Mouse (Mus musculus) neural tube, embryonic 11.5 days (tissue): Measurements from ENCODE around the gene Iqcc. TPM values are rescaled to one million over a fixed set of nuclear protein-coding genes. Genes with fewer than 3 reads are reported as not detected.
A peak's percentile ranks its signal among the peaks of the same experiment; 100 is the strongest.

Source experiments
- ATAC-seq: fragments of 200-750 bp; cut with Nextera tagmentation; 2 replicates; pipeline ENCODE4 v1.8.0; 2017; ENCODE audit warnings: moderate number of reproducible peaks, mild to moderate bottlenecking, moderate TSS enrichment, moderate library complexity; ENCODE audit not compliant: insufficient read depth, low FRiP score, low TSS enrichment
- DNase-seq: peaks from one replicate; pipeline ENCODE4 v3.0.0-alpha.2; 2015; ENCODE audit warnings: low spot score
- H3K27ac ChIP-seq: fragments of 300-500 bp; sonication (generic); 2 replicates; pipeline ENCODE4 v1.5.1; 2014; ENCODE audit warnings: low read depth, mild to moderate bottlenecking, low read length
- H3K27me3 ChIP-seq: fragments of 300-500 bp; sonication (generic); 2 replicates; pipeline ENCODE4 v1.6.1; 2014; ENCODE audit warnings: mild to moderate bottlenecking, low read length, mixed read lengths; ENCODE audit not compliant: control insufficient read depth, insufficient read depth
- H3K36me3 ChIP-seq: fragments of 300-500 bp; sonication (generic); 2 replicates; pipeline ENCODE4 v1.6.1; 2014; ENCODE audit warnings: mild to moderate bottlenecking, low read length, moderate library complexity, mixed read lengths; ENCODE audit not compliant: control insufficient read depth, insufficient read depth
- H3K4me1 ChIP-seq: fragments of 300-500 bp; sonication (generic); 2 replicates; pipeline ENCODE4 v1.6.1; 2014; ENCODE audit warnings: low read length, mixed read lengths; ENCODE audit not compliant: control insufficient read depth, insufficient read depth
- H3K4me2 ChIP-seq: fragments of 300-500 bp; sonication (generic); 2 replicates; pipeline ENCODE4 v1.6.1; 2014; ENCODE audit warnings: low read depth, mild to moderate bottlenecking, moderate library complexity
- H3K4me3 ChIP-seq: fragments of 300-500 bp; sonication (generic); 2 replicates; pipeline ENCODE4 v1.5.1; 2014; ENCODE audit warnings: low read depth, low read length
- H3K9ac ChIP-seq: fragments of 300-500 bp; sonication (generic); 2 replicates; pipeline ENCODE4 v1.6.1; 2014; ENCODE audit warnings: mild to moderate bottlenecking, low read length
- H3K9me3 ChIP-seq: fragments of 300-500 bp; sonication (generic); 2 replicates; pipeline ENCODE4 v1.6.1; 2016; ENCODE audit warnings: low read length; ENCODE audit not compliant: control insufficient read depth
- WGBS: fragments of 180-500 bp; shearing (Covaris S2); extraction: QIAGEN DNeasy Blood & Tissue Kit; methylation state at CpG from one replicate; pipeline ENCODE4 v1.1.7; 2014; 5-methylcytosine and 5-hydroxymethylcytosine counted together
- polyA plus RNA-seq: library from polyadenylated mRNA; unstranded; fragments of >200 nt; fragmentation: Nextera tagmentation; extraction: Ambion mirVana; gene quantifications from 2 replicates; pipeline ENCODE4 v1.2.1, GENCODE M21; 2014

Iqcc gene
- polyA plus RNA-seq, 1 experiment from 2014 or later: 25.7 TPM

DNA sequence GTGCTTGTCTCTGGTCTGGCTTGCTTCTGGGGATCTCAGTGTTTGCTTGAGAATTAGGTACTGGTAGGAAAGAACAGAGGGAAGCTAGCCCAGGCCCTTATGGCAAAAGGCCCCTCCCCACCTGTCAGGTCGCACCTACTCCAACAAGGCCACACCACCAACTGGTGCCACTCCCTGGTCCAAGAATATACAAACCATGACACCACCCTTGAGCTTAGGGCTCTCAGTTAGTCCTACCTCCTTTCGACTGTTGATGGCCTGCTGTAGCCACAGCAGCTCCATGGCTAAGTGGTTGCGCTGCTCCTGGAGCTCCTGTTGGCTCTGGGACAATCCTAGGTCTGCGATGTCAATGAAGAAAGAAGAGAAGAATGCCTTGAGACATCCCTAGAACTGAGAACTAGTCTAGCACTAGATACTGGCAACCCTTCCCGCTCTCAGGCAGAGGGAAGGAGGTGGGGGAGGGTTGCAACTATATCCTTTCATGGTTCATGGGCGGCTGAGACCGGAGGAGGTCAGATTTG lies 1.7 kb downstream of the Iqcc start:
- Histone ChIP-seq H3K27ac (no peak overlapping the region), H3K4me3 (no peak overlapping the region), H3K4me2 (no peak overlapping the region), H3K9me3 (no peaks in the 10 kb centered on the region), H3K9ac (no peak overlapping the region), H3K36me3 (no peaks in the 10 kb centered on the region), H3K4me1 (peaks cover 5% of the 10 kb centered on the region), H3K27me3 (no peaks in the 10 kb centered on the region)
- ATAC-seq (no peak), DNase-seq (no peak)
- 92% methylated on average over 7 of the region's 7 CpGs for WGBS

DNA sequence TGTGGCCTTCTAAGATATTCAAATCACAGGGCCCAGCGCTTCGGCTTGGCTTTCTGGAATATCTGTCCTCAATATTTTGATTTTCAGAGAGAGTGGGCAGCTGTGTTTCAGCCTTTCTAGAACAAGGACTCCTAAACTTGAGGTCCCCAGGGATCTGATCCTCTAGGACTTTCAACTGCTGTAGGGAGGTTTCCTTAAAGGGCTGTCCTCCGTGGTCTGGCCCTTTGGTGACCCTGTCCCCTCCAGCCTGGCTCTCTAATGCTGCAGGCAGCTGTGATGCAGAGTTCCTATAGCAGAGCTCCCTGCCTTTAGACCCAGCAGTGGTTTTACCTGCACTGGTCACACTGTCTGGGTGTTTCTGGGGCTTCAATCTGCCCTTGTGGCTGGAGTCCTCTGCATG lies 2.3 kb downstream of the Iqcc start:
- Histone ChIP-seq H3K9me3 (no peaks in the 10 kb centered on the region), H3K27ac (no peak overlapping the region), H3K4me1 (peaks cover 5% of the 10 kb centered on the region), H3K4me3 (no peak overlapping the region), H3K27me3 (no peaks in the 10 kb centered on the region), H3K4me2 (no peak overlapping the region), H3K9ac (no peak overlapping the region), H3K36me3 (no peaks in the 10 kb centered on the region)
- DNase-seq (no peak), ATAC-seq (no peak)
- 94% methylated on average over 3 of the region's 3 CpGs for WGBS

DNA sequence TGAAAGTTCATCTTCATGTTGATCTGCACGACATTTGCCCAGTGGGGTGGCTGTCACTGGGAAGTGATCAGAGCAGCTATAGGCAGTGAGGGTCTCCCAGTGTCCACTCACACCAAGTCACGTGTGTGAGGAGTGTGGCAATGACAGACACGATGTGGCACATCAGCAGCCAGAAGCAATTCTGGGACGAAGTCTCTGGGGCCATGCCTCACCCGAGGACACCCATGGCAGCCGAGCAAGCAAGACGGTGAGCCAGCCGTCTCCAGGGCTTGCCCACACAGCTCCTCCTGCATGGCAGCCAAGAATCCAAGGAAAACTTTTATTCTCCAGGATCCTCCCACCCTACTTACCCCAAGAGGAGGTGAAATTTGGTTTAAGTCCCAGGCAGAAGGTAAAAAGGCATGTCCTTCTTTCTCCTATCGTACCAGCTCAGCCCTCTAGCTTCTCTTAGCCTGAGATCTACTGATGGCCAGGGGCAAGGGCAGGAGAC lies 3.1 kb downstream of the Iqcc start:
- H3K9me3 ChIP-seq: no peaks in the 10 kb centered on the region
- no peaks in the 10 kb centered on the region for H3K36me3 ChIP-seq
- no peak overlapping the region for H3K9ac ChIP-seq
- no peak overlapping the region for H3K27ac ChIP-seq
- H3K4me3 ChIP-seq: no peak overlapping the region
- ATAC-seq (no peak), DNase-seq (no peak)
- H3K4me2 ChIP-seq: no peak overlapping the region
- H3K27me3 ChIP-seq: no peaks in the 10 kb centered on the region
- WGBS: 90% methylated on average over 9 of the region's 9 CpGs
- H3K4me1 ChIP-seq: peaks cover 5% of the 10 kb centered on the region

DNA sequence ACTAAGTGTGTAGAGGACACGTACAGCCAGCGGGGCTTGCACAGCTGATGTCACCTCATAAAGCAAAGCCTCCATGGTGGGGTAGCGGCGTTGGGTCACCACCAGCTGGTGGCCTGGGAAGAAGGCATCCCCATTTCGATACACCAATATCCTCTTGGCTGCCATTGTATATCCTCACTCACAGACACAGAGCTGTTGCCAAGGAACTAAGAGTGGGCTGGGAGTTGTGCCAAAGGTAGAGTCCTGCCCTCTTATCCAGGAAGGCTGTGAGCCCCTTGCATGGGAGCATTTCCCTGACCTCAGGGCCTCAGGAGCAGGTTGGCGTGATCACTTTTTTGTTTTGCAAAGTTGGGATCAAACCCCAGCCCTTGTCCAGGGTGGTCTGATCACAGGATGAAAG lies 4.8 kb downstream of the Iqcc start, which contains the start of gene Dcdc2b:
Gene Dcdc2b, minus strand, starts transcription at position 165 of the 400 bp plus-strand sequence.
- DNase-seq (no peak), ATAC-seq (no peak)
- no peak within 1 kb of the TSS for H3K27ac ChIP-seq
- H3K9me3 ChIP-seq: no peaks in the 10 kb centered on the region
- peaks cover 5% of the 10 kb centered on the region for H3K4me1 ChIP-seq
- H3K4me2 ChIP-seq: no peak within 1 kb of the TSS
- H3K4me3 ChIP-seq: no peak within 1 kb of the TSS
- H3K36me3 ChIP-seq: no peaks in the 10 kb centered on the region
- WGBS: 86% methylated on average over 6 of the region's 6 CpGs
- no peak within 1 kb of the TSS for H3K9ac ChIP-seq
- H3K27me3 ChIP-seq: no peaks in the 10 kb centered on the region

DNA sequence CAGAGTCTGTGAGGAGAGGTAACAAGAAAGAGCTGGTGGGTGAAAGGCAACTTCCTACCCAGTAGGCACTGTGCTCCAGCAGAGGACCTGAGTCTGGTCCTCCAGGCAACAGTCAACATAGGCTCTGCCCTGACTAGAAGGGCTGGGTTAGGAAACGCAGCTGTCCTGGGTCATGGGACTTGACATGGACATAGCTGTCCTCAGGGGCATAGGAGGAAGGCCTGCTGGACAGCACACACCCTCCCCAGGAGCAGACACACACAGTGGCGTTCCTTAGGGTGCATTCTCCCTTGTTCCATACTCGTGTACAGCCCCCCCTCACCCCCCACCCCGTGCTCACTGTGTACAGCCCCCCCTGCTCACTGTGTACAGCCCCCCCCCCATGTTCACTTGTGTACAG lies 8.4 kb downstream of the Iqcc start:
- no peak overlapping the region for H3K4me2 ChIP-seq
- WGBS: 69% methylated on average over 4 of the region's 4 CpGs
- H3K36me3 ChIP-seq: peaks cover 10% of the 10 kb centered on the region
- H3K9me3 ChIP-seq: no peaks in the 10 kb centered on the region
- H3K4me1 ChIP-seq: no peaks in the 10 kb centered on the region
- no peak overlapping the region for H3K4me3 ChIP-seq
- H3K27me3 ChIP-seq: no peaks in the 10 kb centered on the region
- no peak overlapping the region for H3K27ac ChIP-seq
- DNase-seq (no peak), ATAC-seq (no peak)
- H3K9ac ChIP-seq: no peak overlapping the region

DNA sequence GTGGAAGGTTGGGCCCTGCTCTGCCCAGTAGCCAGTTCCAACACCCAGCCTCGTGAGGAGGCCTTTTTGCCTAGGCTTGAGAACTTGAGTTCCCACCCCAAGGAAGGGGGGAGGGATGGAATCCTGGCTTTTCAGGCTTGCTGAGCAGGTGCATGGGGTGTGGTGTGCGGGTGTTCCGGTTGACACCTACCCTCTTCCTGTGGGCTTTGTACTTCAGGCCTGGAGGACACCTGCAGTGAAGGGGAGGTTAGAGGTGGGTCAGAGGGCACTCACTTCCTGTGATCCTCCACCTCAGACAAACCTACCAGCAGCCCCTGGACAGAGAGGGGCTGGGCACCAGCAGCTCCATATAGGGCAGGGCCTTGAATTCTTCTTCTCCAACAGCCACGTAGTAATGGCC lies 8.9 kb downstream of the Iqcc start:
- DNase-seq: no peak
- no peak for ATAC-seq
- 65% methylated on average over 4 of the region's 4 CpGs for WGBS

DNA sequence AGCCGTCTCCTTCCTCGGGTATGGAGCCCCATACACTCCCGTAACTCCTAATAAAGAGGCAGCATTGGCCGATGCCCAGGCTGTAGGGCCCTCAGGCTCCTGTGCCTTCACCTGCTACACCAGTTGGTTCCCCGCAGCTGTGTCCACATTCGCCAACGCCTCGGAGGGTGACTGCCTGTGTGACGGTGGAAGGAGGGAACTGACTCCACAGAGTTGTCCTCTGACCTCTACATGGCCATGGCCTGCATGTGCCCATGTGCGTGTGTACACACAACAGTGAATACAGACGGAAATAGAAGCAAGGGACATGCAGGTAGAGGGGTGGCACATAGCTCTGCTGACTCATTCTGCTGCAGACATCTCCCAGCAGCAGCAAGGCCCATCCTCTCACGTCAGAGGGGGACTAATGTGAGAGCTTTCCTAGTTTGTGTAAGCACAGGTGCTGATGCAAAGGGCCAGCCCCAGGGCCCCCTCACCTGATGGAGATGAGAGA lies 9.7 kb downstream of the Iqcc start:
- no peak overlapping the region for H3K27ac ChIP-seq
- no peaks in the 10 kb centered on the region for H3K27me3 ChIP-seq
- no peak for ATAC-seq
- H3K9ac ChIP-seq: no peak overlapping the region
- peaks cover 10% of the 10 kb centered on the region for H3K36me3 ChIP-seq
- no peaks in the 10 kb centered on the region for H3K9me3 ChIP-seq
- H3K4me3 ChIP-seq: no peak overlapping the region
- no peak overlapping the region for H3K4me2 ChIP-seq
- 83% methylated on average over 12 of the region's 12 CpGs for WGBS
- no peaks in the 10 kb centered on the region for H3K4me1 ChIP-seq
- DNase-seq: no peak

More for the DNA sequence above, 8.9 kb downstream of the Iqcc start:
- Histone ChIP-seq H3K9me3 (no peaks in the 10 kb centered on the region), H3K4me3 (no peak overlapping the region), H3K27me3 (no peaks in the 10 kb centered on the region), H3K4me1 (no peaks in the 10 kb centered on the region), H3K4me2 (no peak overlapping the region), H3K27ac (no peak overlapping the region), H3K9ac (no peak overlapping the region), H3K36me3 (peaks cover 10% of the 10 kb centered on the region)

DNA sequence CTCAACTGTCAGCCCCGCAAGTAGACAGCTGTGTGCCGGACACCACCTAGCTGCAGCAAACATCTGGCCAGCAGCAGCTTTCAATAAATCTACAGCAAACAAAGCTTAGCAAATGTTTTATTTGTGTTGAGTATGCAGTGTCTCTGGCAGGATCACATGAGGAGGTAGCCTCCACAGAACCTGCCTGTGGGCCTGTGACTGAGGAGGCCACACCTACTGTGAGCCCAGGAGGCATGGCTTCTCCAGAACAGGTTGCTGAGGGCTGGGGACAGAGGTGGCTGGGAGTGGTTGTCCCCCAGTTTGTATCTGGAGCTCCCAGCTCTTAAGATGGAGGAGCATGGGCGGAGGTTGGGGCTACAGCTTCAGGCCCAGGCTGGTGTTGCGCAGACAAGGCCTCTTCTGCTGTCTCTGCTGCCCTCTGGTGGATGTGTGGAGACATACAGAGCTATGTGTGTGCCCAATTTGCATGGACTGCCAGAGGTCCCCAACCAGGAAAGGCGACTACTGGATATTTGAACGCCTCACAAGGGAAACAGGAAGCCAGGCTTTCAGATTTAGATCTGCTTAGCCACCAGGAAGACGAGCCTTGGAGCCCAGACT lies 10.4 kb downstream of the Iqcc start:
- Histone ChIP-seq H3K4me2 (no peak overlapping the region), H3K36me3 (peaks cover 10% of the 10 kb centered on the region), H3K9me3 (no peaks in the 10 kb centered on the region), H3K4me3 (no peak overlapping the region), H3K9ac (no peak overlapping the region), H3K27ac (no peak overlapping the region), H3K27me3 (no peaks in the 10 kb centered on the region), H3K4me1 (no peaks in the 10 kb centered on the region)
- WGBS: 44% methylated on average over 7 of the region's 7 CpGs
- ATAC-seq (peak; percentile 67; the same call in 1 of the 2 replicates), DNase-seq (peak; percentile 82)
